Mouse (Mus musculus) olfactory bulb, adult 2 months (tissue): ENCODE results near the gene D2hgdh.

Experiments used
- CTCF ChIP-seq: fragments of 200-500 bp; IDR thresholded peaks from 2 replicates; pipeline ENCODE4 v1.5.1; 2012; ENCODE audit warnings: low read depth, mild to moderate bottlenecking, low read length, moderate library complexity; ENCODE audit not compliant: insufficient read depth
- POLR2A ChIP-seq: fragments of 200-500 bp; IDR thresholded peaks from 2 replicates; pipeline ENCODE4 v1.6.1; 2012; ENCODE audit warnings: mild to moderate bottlenecking, low read depth, low read length, moderate library complexity; ENCODE audit not compliant: insufficient read depth

DNA sequence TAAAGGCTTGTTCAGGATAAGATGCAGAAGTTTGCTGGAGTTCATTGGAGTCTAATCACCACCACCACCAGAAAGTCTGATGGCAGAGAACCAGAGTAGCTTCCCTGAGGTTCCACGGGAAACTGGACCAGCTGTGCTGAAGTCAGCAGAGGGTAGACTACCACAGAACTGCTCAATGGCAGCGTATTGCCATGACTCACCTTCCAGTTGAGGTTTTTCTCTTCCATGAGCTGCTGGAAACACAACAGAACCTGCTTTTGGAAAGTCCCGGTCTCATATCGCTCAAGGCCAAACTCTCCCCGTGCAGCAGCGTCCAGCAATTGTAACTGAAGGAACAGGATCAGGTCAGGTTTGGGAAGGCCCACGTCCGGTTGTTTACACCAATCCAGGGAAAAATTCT, 30.2 kb upstream of the D2hgdh start:
- no peak for TF ChIP-seq CTCF
- no peak for TF ChIP-seq POLR2A
